Mouse (Mus musculus) forebrain, embryonic 11.5 days (tissue): ENCODE results near the gene Zc3hc1. TPM values are rescaled to one million over a fixed set of nuclear protein-coding genes. Genes with fewer than 3 reads are reported as not detected.

Experiments
- ATAC-seq: fragments of 200-750 bp; cut with Nextera tagmentation; replicated peaks from 2 replicates; pipeline ENCODE4 v1.8.0; 2017; ENCODE audit warnings: moderate TSS enrichment; ENCODE audit not compliant: low FRiP score
- DNase-seq: peaks from one replicate; pipeline ENCODE4 v3.0.0-alpha.2; 2017; ENCODE audit warnings: low spot score
- H3K27ac ChIP-seq: fragments of 300-500 bp; sonication (generic); 2 replicates; pipeline ENCODE4 v1.5.1; 2014; ENCODE audit warnings: low read depth, low read length
- H3K27me3 ChIP-seq: fragments of 300-500 bp; sonication (generic); 2 replicates; pipeline ENCODE4 v1.6.1; 2014; ENCODE audit warnings: mild to moderate bottlenecking, low read length, mixed read lengths; ENCODE audit not compliant: control insufficient read depth, insufficient read depth
- H3K36me3 ChIP-seq: fragments of 300-500 bp; sonication (generic); 2 replicates; pipeline ENCODE4 v1.6.1; 2014; ENCODE audit warnings: mild to moderate bottlenecking, low read length, moderate library complexity, mixed read lengths; ENCODE audit not compliant: control insufficient read depth, insufficient read depth
- H3K4me1 ChIP-seq: fragments of 300-500 bp; sonication (generic); replicated peaks from 2 replicates; pipeline ENCODE4 v1.6.1; 2014; ENCODE audit warnings: low read length, mixed read lengths; ENCODE audit not compliant: control insufficient read depth, insufficient read depth
- H3K4me2 ChIP-seq: fragments of 300-500 bp; sonication (generic); 2 replicates; pipeline ENCODE4 v1.6.1; 2014; ENCODE audit warnings: low read depth, mild to moderate bottlenecking, low read length, moderate library complexity, mixed read lengths; ENCODE audit not compliant: severe bottlenecking
- H3K4me3 ChIP-seq: fragments of 300-500 bp; sonication (generic); 2 replicates; pipeline ENCODE4 v1.5.1; 2014; ENCODE audit warnings: low read depth, low read length
- H3K9ac ChIP-seq: fragments of 300-500 bp; sonication (generic); 2 replicates; pipeline ENCODE4 v1.6.1; 2014; ENCODE audit warnings: low read length
- H3K9me3 ChIP-seq: fragments of 300-500 bp; sonication (generic); 2 replicates; pipeline ENCODE4 v1.6.1; 2016; ENCODE audit warnings: low read length, mixed read lengths; ENCODE audit not compliant: control insufficient read depth
- WGBS: fragments of 180-500 bp; shearing (Covaris S2); extraction: QIAGEN DNeasy Blood & Tissue Kit; methylation state at CpG from one replicate; pipeline ENCODE4 v1.1.7; 2014; 5-methylcytosine and 5-hydroxymethylcytosine counted together
- polyA plus RNA-seq: library from polyadenylated mRNA; unstranded; fragments of >200 nt; fragmentation: Nextera tagmentation; extraction: Ambion mirVana; gene quantifications from 2 replicates; pipeline ENCODE4 v1.2.1, GENCODE M21; 2014

The Zc3hc1 gene
- polyA plus RNA-seq, 1 experiment from 2014 or later = 74.0 TPM

- no peak overlapping the region for H3K4me3 ChIP-seq
- H3K9me3 ChIP-seq = no peaks in the 10 kb centered on the region
- no peaks in the 10 kb centered on the region for H3K27me3 ChIP-seq
- DNase-seq = no peak
- H3K4me2 ChIP-seq = no peak overlapping the region
- no peak overlapping the region for H3K27ac ChIP-seq
- no peaks in the 10 kb centered on the region for H3K36me3 ChIP-seq
- WGBS = 86% methylated on average over 4 of the region's 4 CpGs
- no peak for ATAC-seq
- no peaks in the 10 kb centered on the region for H3K4me1 ChIP-seq
- H3K9ac ChIP-seq = no peak overlapping the region
Measured at GRCm38 (mm10) chr6:30347288-30347801, 43.5 kb downstream of the Zc3hc1 start.

- ATAC-seq = no peak
- Histone ChIP-seq H3K36me3 (no peaks in the 10 kb centered on the region), H3K4me2 (no peak overlapping the region), H3K4me3 (no peak overlapping the region), H3K27me3 (no peaks in the 10 kb centered on the region), H3K9me3 (no peaks in the 10 kb centered on the region), H3K4me1 (no peaks in the 10 kb centered on the region), H3K9ac (no peak overlapping the region), H3K27ac (no peak overlapping the region)
- WGBS = 86% methylated on average over 6 of the region's 6 CpGs
- DNase-seq = no peak
Measured at GRCm38 (mm10) chr6:30346737-30347136, 44.1 kb downstream of the Zc3hc1 start.

- ATAC-seq = no peak
- 87% methylated on average over 6 of the region's 6 CpGs for WGBS
Measured at GRCm38 (mm10) chr6:30344032-30344431, 46.8 kb downstream of the Zc3hc1 start.

DNA sequence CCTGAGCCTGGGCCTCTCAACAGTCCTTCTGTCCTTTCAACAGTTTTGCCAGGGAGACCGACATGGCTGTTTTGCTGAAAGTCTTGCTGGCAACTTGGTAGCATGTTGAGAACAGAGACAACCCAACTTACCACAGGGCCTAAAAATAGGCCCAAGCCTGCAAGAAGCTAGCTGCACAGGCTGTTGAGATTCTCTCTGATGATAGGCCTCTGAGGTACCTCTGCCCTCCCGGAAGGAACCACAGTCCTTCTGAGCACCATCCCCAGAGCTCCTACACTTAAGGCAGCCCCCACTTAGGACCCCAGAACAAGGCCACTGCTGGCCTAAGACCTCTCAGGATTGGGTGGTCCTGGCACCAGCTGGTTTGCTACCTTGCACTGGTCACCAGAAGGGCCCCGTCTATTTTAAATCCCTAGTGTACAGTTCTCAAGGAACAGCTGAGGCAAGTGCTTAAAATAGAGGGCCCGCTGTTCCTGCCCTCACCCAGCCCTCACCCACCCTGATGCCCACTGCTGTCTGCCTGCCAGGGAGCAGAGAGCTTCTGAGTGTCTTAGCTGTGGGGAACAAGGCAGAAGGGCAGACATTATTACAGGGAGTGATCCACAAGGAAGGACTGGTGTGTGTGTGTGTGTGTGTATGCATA lies 50.5 kb downstream of the Zc3hc1 start:
- no peak overlapping the region for H3K4me2 ChIP-seq
- DNase-seq (no peak), ATAC-seq (no peak)
- H3K27me3 ChIP-seq = no peaks in the 10 kb centered on the region
- no peak overlapping the region for H3K9ac ChIP-seq
- 89% methylated on average over 4 of the region's 4 CpGs for WGBS
- no peaks in the 10 kb centered on the region for H3K4me1 ChIP-seq
- no peak overlapping the region for H3K4me3 ChIP-seq
- H3K9me3 ChIP-seq = no peaks in the 10 kb centered on the region
- H3K27ac ChIP-seq = no peak overlapping the region
- H3K36me3 ChIP-seq = no peaks in the 10 kb centered on the region

More at GRCm38 (mm10) chr6:30344032-30344431, 46.8 kb downstream of the Zc3hc1 start:
- H3K4me2 ChIP-seq = no peak overlapping the region
- H3K4me1 ChIP-seq = no peaks in the 10 kb centered on the region
- no peaks in the 10 kb centered on the region for H3K36me3 ChIP-seq
- no peak for DNase-seq
- H3K4me3 ChIP-seq = no peak overlapping the region
- H3K27me3 ChIP-seq = no peaks in the 10 kb centered on the region
- H3K9ac ChIP-seq = no peak overlapping the region
- no peaks in the 10 kb centered on the region for H3K9me3 ChIP-seq
- no peak overlapping the region for H3K27ac ChIP-seq

DNA sequence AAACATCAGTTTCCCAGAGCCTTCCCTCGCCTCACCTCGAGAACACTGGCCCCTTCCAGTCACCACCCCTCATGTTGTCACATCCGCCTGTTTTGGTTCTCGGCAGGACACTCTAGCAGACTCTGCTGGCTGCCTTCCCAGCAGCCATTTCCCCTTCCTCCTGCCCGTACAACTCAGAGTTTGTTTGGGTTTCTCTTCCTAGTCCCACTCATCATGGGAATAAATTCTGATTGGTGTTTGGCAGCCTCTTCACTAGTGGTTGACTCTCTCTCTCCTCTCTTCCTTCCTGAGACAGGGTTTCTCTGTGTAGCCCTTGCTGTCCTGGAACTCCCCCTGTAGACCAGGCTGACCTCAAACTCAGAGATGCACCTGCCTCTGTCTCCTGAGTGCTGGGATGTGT lies 53.9 kb downstream of the Zc3hc1 start:
- H3K9ac ChIP-seq = no peak overlapping the region
- no peaks in the 10 kb centered on the region for H3K36me3 ChIP-seq
- ATAC-seq (no peak), DNase-seq (no peak)
- no peak overlapping the region for H3K4me2 ChIP-seq
- no peak overlapping the region for H3K4me3 ChIP-seq
- no peaks in the 10 kb centered on the region for H3K27me3 ChIP-seq
- WGBS = 52% methylated on average over 5 of the region's 5 CpGs
- no peak overlapping the region for H3K27ac ChIP-seq
- no peaks in the 10 kb centered on the region for H3K9me3 ChIP-seq
- no peaks in the 10 kb centered on the region for H3K4me1 ChIP-seq

DNA sequence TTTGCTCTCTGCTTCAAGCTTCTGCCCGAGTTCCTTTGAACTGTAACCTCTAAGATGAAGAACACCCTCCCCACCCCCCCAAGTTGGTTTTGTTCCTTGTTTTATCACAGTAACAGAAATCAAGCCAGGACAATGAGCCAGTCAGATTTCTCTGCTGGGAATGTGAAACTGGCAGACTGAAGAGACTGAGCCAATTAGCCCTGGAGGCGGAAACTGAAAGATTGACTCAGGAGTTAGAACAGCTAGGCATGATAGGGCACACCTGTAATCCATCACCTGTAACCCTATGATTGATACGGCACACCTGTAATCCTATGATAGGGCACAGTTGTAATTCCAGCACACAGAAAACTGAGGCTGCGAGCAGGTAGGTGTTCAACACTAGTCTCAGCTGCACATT lies 58.6 kb downstream of the Zc3hc1 start:
- DNase-seq (no peak), ATAC-seq (no peak)
- no peaks in the 10 kb centered on the region for H3K36me3 ChIP-seq
- H3K4me1 ChIP-seq = no peaks in the 10 kb centered on the region
- H3K27ac ChIP-seq = no peak overlapping the region
- H3K4me2 ChIP-seq = no peak overlapping the region
- no peaks in the 10 kb centered on the region for H3K27me3 ChIP-seq
- no peak overlapping the region for H3K9ac ChIP-seq
- H3K9me3 ChIP-seq = no peaks in the 10 kb centered on the region
- no peak overlapping the region for H3K4me3 ChIP-seq
- 68% methylated on average over 4 of the region's 4 CpGs for WGBS

GRCm38 (mm10) chr6:30330706-30331105 lies 60.1 kb downstream of the Zc3hc1 start:
- no peak overlapping the region for H3K4me2 ChIP-seq
- no peak overlapping the region for H3K27ac ChIP-seq
- no peak overlapping the region for H3K9ac ChIP-seq
- H3K27me3 ChIP-seq = no peaks in the 10 kb centered on the region
- 84% methylated on average over 5 of the region's 5 CpGs for WGBS
- no peak overlapping the region for H3K4me3 ChIP-seq
- DNase-seq (no peak), ATAC-seq (no peak)
- H3K9me3 ChIP-seq = no peaks in the 10 kb centered on the region
- no peaks in the 10 kb centered on the region for H3K36me3 ChIP-seq
- H3K4me1 ChIP-seq = no peaks in the 10 kb centered on the region

DNA sequence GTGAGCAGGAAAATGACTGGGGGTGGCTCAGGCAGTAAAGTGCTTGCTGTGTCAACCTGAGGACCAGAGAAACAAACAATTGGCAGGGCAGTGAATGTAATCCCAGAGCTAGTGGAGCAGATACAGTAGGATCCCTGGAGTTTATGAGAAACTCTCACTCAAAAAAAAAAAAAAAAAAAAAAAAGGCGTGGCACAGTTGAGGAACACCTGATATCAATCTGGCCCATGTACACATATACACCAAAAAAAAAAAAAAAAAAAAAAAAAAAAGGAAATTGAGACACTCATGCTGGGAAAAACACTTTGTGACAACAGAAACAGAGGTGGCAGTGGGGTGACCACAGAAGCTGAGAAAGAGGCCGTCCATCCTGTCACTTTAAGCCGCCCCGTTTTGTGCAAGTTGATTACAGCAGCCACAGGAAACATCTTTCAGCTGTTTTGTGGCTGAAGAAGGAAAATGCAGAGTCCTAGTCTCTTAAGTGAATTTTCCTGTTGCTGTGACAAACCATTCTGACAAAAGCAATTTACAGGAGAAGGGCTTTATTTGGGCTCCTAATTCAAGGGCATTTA lies 64.8 kb downstream of the Zc3hc1 start:
- no peak overlapping the region for H3K4me2 ChIP-seq
- H3K36me3 ChIP-seq = no peaks in the 10 kb centered on the region
- H3K27me3 ChIP-seq = no peaks in the 10 kb centered on the region
- no peaks in the 10 kb centered on the region for H3K4me1 ChIP-seq
- DNase-seq = no peak
- no peak overlapping the region for H3K9ac ChIP-seq
- no peaks in the 10 kb centered on the region for H3K9me3 ChIP-seq
- 85% methylated on average over 3 of the region's 4 CpGs for WGBS
- no peak overlapping the region for H3K4me3 ChIP-seq
- no peak overlapping the region for H3K27ac ChIP-seq
- no peak for ATAC-seq

- no peak for ATAC-seq
- whole genome bisulfite sequencing = 63% methylated on average over 4 of the region's 4 CpGs
- Histone ChIP-seq H3K4me3 (no peak overlapping the region), H3K4me1 (no peaks in the 10 kb centered on the region), H3K36me3 (no peaks in the 10 kb centered on the region), H3K27me3 (no peaks in the 10 kb centered on the region), H3K9me3 (no peaks in the 10 kb centered on the region), H3K4me2 (no peak overlapping the region), H3K9ac (no peak overlapping the region), H3K27ac (no peak overlapping the region)
- no peak for DNase-seq
Measured at GRCm38 (mm10) chr6:30321002-30321401, 69.8 kb downstream of the Zc3hc1 start.
